Mouse (Mus musculus) ES-Bruce4 (cell line): ENCODE measurements around the gene Ssu72.

Source experiments
- CTCF ChIP-seq: IDR thresholded peaks from one replicate; pipeline ENCODE4 v1.8.1; 2011; ENCODE audit warnings: low read depth, low read length
- POLR2A ChIP-seq: IDR thresholded peaks from one replicate; pipeline ENCODE4 v1.8.1; 2011; ENCODE audit warnings: low read length; ENCODE audit not compliant: insufficient read depth

DNA sequence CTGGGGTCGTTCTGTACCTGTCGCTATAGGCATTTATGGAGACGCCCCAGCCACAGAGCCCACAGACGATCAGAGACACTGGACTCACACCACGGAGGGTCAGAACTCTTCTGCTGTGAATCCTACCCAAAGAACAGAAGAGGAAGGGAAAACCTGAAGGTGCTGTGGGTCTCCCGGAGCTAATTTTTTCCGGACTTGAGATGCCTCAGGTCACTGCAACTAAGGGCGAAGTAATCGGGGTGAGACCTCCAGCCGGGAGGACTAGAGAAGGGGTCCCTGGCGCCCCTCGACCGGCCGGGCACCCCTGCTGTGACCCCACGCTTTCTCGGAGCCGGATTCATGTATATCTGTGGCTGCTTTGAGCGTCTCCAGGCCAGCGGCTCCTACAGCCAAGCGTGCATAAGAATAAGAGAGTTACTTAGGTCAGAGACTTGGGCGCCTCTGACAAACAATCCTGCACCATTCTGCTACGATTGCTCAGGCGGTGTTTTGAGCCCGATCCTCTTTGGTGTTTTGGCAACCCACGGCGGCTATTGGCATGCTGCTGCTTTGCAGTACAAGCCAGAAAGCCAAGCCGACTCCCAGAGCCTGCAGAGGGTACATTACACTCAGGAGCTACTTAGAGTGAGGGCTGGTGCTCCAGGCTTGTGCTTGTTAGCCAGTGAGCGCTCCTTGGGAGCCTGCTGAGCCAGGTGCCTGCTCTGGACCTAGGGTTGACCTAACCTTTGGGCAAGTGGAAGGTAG lies 56.9 kb downstream of the Ssu72 start:
- no peak for TF ChIP-seq CTCF
- no peak for TF ChIP-seq POLR2A
